Mouse (Mus musculus) erythroblast, embryonic 14.5 days (primary cell): Measurements from ENCODE around the gene Eif2s2.

ENCODE experiments used
- GATA1 ChIP-seq: IDR thresholded peaks from 2 replicates; pipeline ENCODE4 v1.6.1; 2012; ENCODE audit warnings: low read length, inconsistent platforms, mixed read lengths
- TAL1 ChIP-seq: IDR thresholded peaks from 3 replicates; pipeline ENCODE4 v1.6.1; 2012; ENCODE audit warnings: low read length, inconsistent platforms, mixed read lengths

DNA sequence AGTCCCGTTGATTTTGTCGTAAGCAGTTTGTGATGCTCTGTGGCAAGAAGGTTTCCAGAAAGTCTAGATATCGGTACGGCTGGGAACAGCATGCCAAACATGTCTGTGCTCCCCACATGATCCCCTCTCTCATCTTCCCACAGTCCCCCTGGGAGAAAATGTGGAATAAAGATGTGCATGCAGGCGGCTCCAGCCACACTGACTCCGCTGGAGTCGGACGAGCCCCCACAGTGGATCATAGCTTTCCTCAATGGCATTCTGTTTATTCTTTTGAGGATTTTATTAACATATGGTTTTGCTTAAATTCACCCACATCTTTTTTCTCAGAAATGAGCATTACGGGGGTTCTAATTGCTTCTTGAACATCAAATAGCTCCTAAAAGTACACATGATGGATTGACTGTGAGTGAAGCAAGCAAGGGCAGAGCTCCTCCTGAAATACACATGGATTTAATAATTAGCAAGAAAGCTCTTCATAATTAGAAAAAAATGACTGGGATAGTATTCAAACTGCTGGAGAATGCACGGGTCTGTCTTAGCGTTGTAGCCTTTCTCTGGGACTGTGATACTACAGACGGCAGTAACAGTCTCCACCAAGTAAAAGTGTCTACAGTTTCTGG lies 23.3 kb upstream of the Eif2s2 start:
- TF ChIP-seq TAL1, result no peak
- no peak for TF ChIP-seq GATA1
